Mouse (Mus musculus): Measurements from ENCODE around the gene Gm7544. TPM values are rescaled to one million over a fixed set of nuclear protein-coding genes. Genes with fewer than 3 reads are reported as not detected.
"Not testable (repeated sequence)": the region's sequence is repeated elsewhere in the genome, so short reads cannot be mapped to it uniquely, and the experiment has no call there.

Gene Gm7544
- polyA plus RNA-seq, 1 experiment from 2014 or later, result not detected

GRCm38 (mm10) chr1:82943295-82943694 is 12.5 kb downstream of the Gm7544 start, which contains the start of gene A030003K21Rik:
Gene A030003K21Rik, minus strand, starts transcription at chr1:82943388.
- not testable (repeated sequence) for H3K9me3 ChIP-seq (replicated peaks; ENCODE audit: control insufficient read depth, low read length); H3K4me3 ChIP-seq (ENCODE audit: low read depth, low read length); H3K4me2 ChIP-seq (ENCODE audit: low read depth, low read length); H3K36me3 ChIP-seq (ENCODE audit: control insufficient read depth, insufficient read depth); H3K9ac ChIP-seq (ENCODE audit: low read depth, low read length); ATAC-seq (ENCODE audit: low read depth); H3K27ac ChIP-seq (ENCODE audit: low read length); H3K27me3 ChIP-seq (ENCODE audit: control insufficient read depth, insufficient read depth, low read depth, low read length); H3K4me1 ChIP-seq (ENCODE audit: control insufficient read depth, low read depth, low read length)
- WGBS (ENCODE audit: insufficient replicate concordance), result no CpG with 5 or more reads among the region's 6 CpGs

GRCm38 (mm10) chr1:82942505-82942904 is 13.3 kb downstream of the Gm7544 start:
- not testable (repeated sequence) for H3K4me3 ChIP-seq (ENCODE audit: low read depth, low read length); H3K4me2 ChIP-seq (ENCODE audit: low read depth, low read length); H3K36me3 ChIP-seq (ENCODE audit: control insufficient read depth, insufficient read depth); H3K4me1 ChIP-seq (ENCODE audit: control insufficient read depth, low read depth, low read length); H3K9ac ChIP-seq (ENCODE audit: low read depth, low read length); H3K9me3 ChIP-seq (replicated peaks; ENCODE audit: control insufficient read depth, low read length); H3K27ac ChIP-seq (ENCODE audit: low read length); H3K27me3 ChIP-seq (ENCODE audit: control insufficient read depth, insufficient read depth, low read depth, low read length); ATAC-seq (ENCODE audit: low read depth)
- WGBS (ENCODE audit: insufficient replicate concordance), result 76% methylated on average over 2 of the region's 2 CpGs

- ATAC-seq (ENCODE audit: low read depth), result no peak
- H3K36me3 ChIP-seq (ENCODE audit: control insufficient read depth, insufficient read depth), result no peaks in the 10 kb centered on the region
- H3K4me2 ChIP-seq (ENCODE audit: low read depth, low read length), result no peak overlapping the region
- H3K27me3 ChIP-seq (ENCODE audit: control insufficient read depth, insufficient read depth, low read depth, low read length), result no peaks in the 10 kb centered on the region
- no peak overlapping the region for H3K27ac ChIP-seq (ENCODE audit: low read length)
- H3K9ac ChIP-seq (ENCODE audit: low read depth, low read length), result no peak overlapping the region
- H3K4me1 ChIP-seq (ENCODE audit: control insufficient read depth, low read depth, low read length), result no peaks in the 10 kb centered on the region
- H3K4me3 ChIP-seq (ENCODE audit: low read depth, low read length), result no peak overlapping the region
- 77% methylated on average over 5 of the region's 5 CpGs for WGBS (ENCODE audit: insufficient replicate concordance)
- no peaks in the 10 kb centered on the region for H3K9me3 ChIP-seq (replicated peaks; ENCODE audit: control insufficient read depth, low read length)
These were observed 17.1 kb downstream of the Gm7544 start for GRCm38 (mm10) chr1:82938666-82939065.

- H3K9me3 ChIP-seq (replicated peaks; ENCODE audit: control insufficient read depth, low read length); H3K4me3 ChIP-seq (ENCODE audit: low read depth, low read length); H3K4me2 ChIP-seq (ENCODE audit: low read depth, low read length); ATAC-seq (ENCODE audit: low read depth); H3K4me1 ChIP-seq (ENCODE audit: control insufficient read depth, low read depth, low read length); H3K9ac ChIP-seq (ENCODE audit: low read depth, low read length); H3K27me3 ChIP-seq (ENCODE audit: control insufficient read depth, insufficient read depth, low read depth, low read length); H3K36me3 ChIP-seq (ENCODE audit: control insufficient read depth, insufficient read depth); H3K27ac ChIP-seq (ENCODE audit: low read length): not testable (repeated sequence)
- WGBS (ENCODE audit: insufficient replicate concordance), result no CpG with 5 or more reads among the region's 6 CpGs
These were observed 24.5 kb downstream of the Gm7544 start, which contains the start of gene Gm6217 for GRCm38 (mm10) chr1:82931326-82931725. Gene Gm6217, minus strand, starts transcription at chr1:82931399.

- not testable (repeated sequence) for H3K27me3 ChIP-seq (ENCODE audit: control insufficient read depth, insufficient read depth, low read depth, low read length); H3K9ac ChIP-seq (ENCODE audit: low read depth, low read length); H3K9me3 ChIP-seq (replicated peaks; ENCODE audit: control insufficient read depth, low read length); H3K4me3 ChIP-seq (ENCODE audit: low read depth, low read length); H3K27ac ChIP-seq (ENCODE audit: low read length); ATAC-seq (ENCODE audit: low read depth); H3K4me2 ChIP-seq (ENCODE audit: low read depth, low read length); H3K36me3 ChIP-seq (ENCODE audit: control insufficient read depth, insufficient read depth); H3K4me1 ChIP-seq (ENCODE audit: control insufficient read depth, low read depth, low read length)
- WGBS (ENCODE audit: insufficient replicate concordance), result 65% methylated on average over 2 of the region's 3 CpGs
These were observed 25.3 kb downstream of the Gm7544 start for GRCm38 (mm10) chr1:82930558-82930957.

- 78% methylated on average over 6 of the region's 6 CpGs for WGBS (ENCODE audit: insufficient replicate concordance)
- no peak for ATAC-seq (ENCODE audit: low read depth)
- H3K27ac ChIP-seq (ENCODE audit: low read length), result no peak within 1 kb of the TSS
- H3K27me3 ChIP-seq (ENCODE audit: control insufficient read depth, insufficient read depth, low read depth, low read length), result no peaks in the 10 kb centered on the region
- H3K36me3 ChIP-seq (ENCODE audit: control insufficient read depth, insufficient read depth), result no peaks in the 10 kb centered on the region
- H3K9ac ChIP-seq (ENCODE audit: low read depth, low read length), result no peak within 1 kb of the TSS
- H3K4me1 ChIP-seq (ENCODE audit: control insufficient read depth, low read depth, low read length), result no peaks in the 10 kb centered on the region
- no peaks in the 10 kb centered on the region for H3K9me3 ChIP-seq (replicated peaks; ENCODE audit: control insufficient read depth, low read length)
- no peak within 1 kb of the TSS for H3K4me2 ChIP-seq (ENCODE audit: low read depth, low read length)
- H3K4me3 ChIP-seq (ENCODE audit: low read depth, low read length), result no peak within 1 kb of the TSS
These were observed 31.2 kb downstream of the Gm7544 start, which contains the start of gene A030014E15Rik for GRCm38 (mm10) chr1:82924650-82925049. Gene A030014E15Rik, plus strand, starts transcription at chr1:82924917.

GRCm38 (mm10) chr1:82913434-82913833 is 42.4 kb downstream of the Gm7544 start:
- H3K4me2 ChIP-seq (ENCODE audit: low read depth, low read length); H3K9me3 ChIP-seq (replicated peaks; ENCODE audit: control insufficient read depth, low read length); H3K27ac ChIP-seq (ENCODE audit: low read length); H3K27me3 ChIP-seq (ENCODE audit: control insufficient read depth, insufficient read depth, low read depth, low read length); H3K4me3 ChIP-seq (ENCODE audit: low read depth, low read length); H3K9ac ChIP-seq (ENCODE audit: low read depth, low read length); ATAC-seq (ENCODE audit: low read depth); H3K36me3 ChIP-seq (ENCODE audit: control insufficient read depth, insufficient read depth); H3K4me1 ChIP-seq (ENCODE audit: control insufficient read depth, low read depth, low read length): not testable (repeated sequence)
- WGBS (ENCODE audit: insufficient replicate concordance), result 67% methylated on average over 5 of the region's 5 CpGs

- no peaks in the 10 kb centered on the region for H3K9me3 ChIP-seq (replicated peaks; ENCODE audit: control insufficient read depth, low read length)
- no peak within 1 kb of the TSS for H3K4me2 ChIP-seq (ENCODE audit: low read depth, low read length)
- H3K4me1 ChIP-seq (ENCODE audit: control insufficient read depth, low read depth, low read length), result no peaks in the 10 kb centered on the region
- no peak within 1 kb of the TSS for H3K9ac ChIP-seq (ENCODE audit: low read depth, low read length)
- no peaks in the 10 kb centered on the region for H3K36me3 ChIP-seq (ENCODE audit: control insufficient read depth, insufficient read depth)
- no peak for ATAC-seq (ENCODE audit: low read depth)
- H3K4me3 ChIP-seq (ENCODE audit: low read depth, low read length), result no peak within 1 kb of the TSS
- H3K27me3 ChIP-seq (ENCODE audit: control insufficient read depth, insufficient read depth, low read depth, low read length), result no peaks in the 10 kb centered on the region
- no peak within 1 kb of the TSS for H3K27ac ChIP-seq (ENCODE audit: low read length)
- WGBS (ENCODE audit: insufficient replicate concordance), result 74% methylated on average over 3 of the region's 3 CpGs
These were observed 42.8 kb downstream of the Gm7544 start, which contains the start of gene A030005L19Rik for GRCm38 (mm10) chr1:82913025-82913424. Gene A030005L19Rik, plus strand, starts transcription at chr1:82913325.

- H3K4me1 ChIP-seq (ENCODE audit: control insufficient read depth, low read depth, low read length), result no peaks in the 10 kb centered on the region
- H3K9me3 ChIP-seq (replicated peaks; ENCODE audit: control insufficient read depth, low read length), result no peaks in the 10 kb centered on the region
- no peak for ATAC-seq (ENCODE audit: low read depth)
- no peak overlapping the region for H3K27ac ChIP-seq (ENCODE audit: low read length)
- H3K4me3 ChIP-seq (ENCODE audit: low read depth, low read length), result no peak overlapping the region
- peaks cover 19% of the 10 kb centered on the region for H3K36me3 ChIP-seq (ENCODE audit: control insufficient read depth, insufficient read depth)
- H3K27me3 ChIP-seq (ENCODE audit: control insufficient read depth, insufficient read depth, low read depth, low read length), result no peaks in the 10 kb centered on the region
- no peak overlapping the region for H3K9ac ChIP-seq (ENCODE audit: low read depth, low read length)
- H3K4me2 ChIP-seq (ENCODE audit: low read depth, low read length), result no peak overlapping the region
- WGBS (ENCODE audit: insufficient replicate concordance), result 90% methylated on average over 3 of the region's 3 CpGs
These were observed 49.9 kb downstream of the Gm7544 start for GRCm38 (mm10) chr1:82905886-82906285.

All from liver, embryonic 16.5 days (tissue).